Mouse (Mus musculus) bone marrow macrophage, adult 2 months (primary cell): ENCODE measurements around the gene Fam83c.

Experiments used
- CTCF ChIP-seq: IDR thresholded peaks from 2 replicates; pipeline ENCODE4 v1.5.1; 2012; ENCODE audit warnings: low read depth, mild to moderate bottlenecking, low read length, moderate library complexity
- POLR2A ChIP-seq: IDR thresholded peaks from 2 replicates; pipeline ENCODE4 v1.6.1; 2012; ENCODE audit warnings: mild to moderate bottlenecking, low read depth, low read length, borderline replicate concordance

DNA sequence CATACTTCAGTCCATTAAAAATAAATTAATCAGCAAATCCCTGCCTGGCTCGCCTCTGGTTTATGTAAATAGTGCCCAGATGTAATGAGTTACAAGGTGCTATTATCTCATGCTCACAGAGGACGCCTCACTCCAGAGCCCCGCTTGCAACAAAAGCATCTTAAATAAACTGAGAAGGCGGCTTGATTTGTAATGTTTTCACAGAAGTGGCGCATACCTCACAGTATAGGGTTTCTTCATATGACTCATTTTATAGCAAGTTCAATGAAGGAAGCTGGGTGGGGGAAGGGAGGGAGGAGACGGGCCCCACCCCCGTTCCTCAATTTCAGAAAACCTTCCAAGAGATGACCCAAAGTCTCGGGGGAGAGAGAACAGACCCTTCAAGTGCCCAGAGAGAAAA lies 12.3 kb upstream of the Fam83c start:
- no peak for TF ChIP-seq CTCF
- no peak for TF ChIP-seq POLR2A
